8 mouse cellular contexts compared by ENCODE assay signal in genomic region chr8:72549314-72549892, GRCm38 (mm10). TPM values are rescaled to one million over a fixed set of nuclear protein-coding genes. Genes with fewer than 3 reads are reported as not detected.
DNase-seq lines count a peak whose midpoint lies in the region; ATAC-seq and TF ChIP-seq lines count a peak whose summit lies in the region.

No protein-coding gene starts in this region.

- H3K4me1 ChIP-seq in kidney, embryonic 14.5 days (ENCODE audit: control insufficient read depth, insufficient read depth, low read length), result peaks cover 16% of the 10 kb centered on the region; the same call in 1 of the 2 replicates
- H3K4me1 ChIP-seq in lung, embryonic 14.5 days (ENCODE audit: insufficient read depth), result no peaks in the 10 kb centered on the region

- 14% methylated on average over 5 of the region's 5 CpGs for WGBS in kidney, embryonic 14.5 days
- 5% methylated on average over 5 of the region's 5 CpGs for WGBS in lung, embryonic 14.5 days

- ATAC-seq in kidney, embryonic 14.5 days (ENCODE audit: low FRiP score, low TSS enrichment), result no peak
- no peak for ATAC-seq in lung, embryonic 14.5 days (ENCODE audit: insufficient read depth)
- ATAC-seq in CD4-positive, CD25-positive, alpha-beta regulatory T cell, adult 4 months, result no peak

- intact Hi-C loops in heart, postnatal 10 days (cut with DNase I), result loop anchor here (5.0 kb wide), 1 partner anchor 127 kb away; the partner anchor contains the start of gene Eps15l1

- no peak for DNase-seq in kidney, postnatal 14 days
- peak; percentile 54 for DNase-seq in brain, embryonic 14.5 days (ENCODE audit: low read depth)
- peak; percentile 35 to 49 for DNase-seq in heart, postnatal 10 days
- DNase-seq in lung, embryonic 14.5 days, result peak; percentile 88
- DNase-seq in cerebellum, adult 8-10 months, result no peak
- no peak for DNase-seq in layer of hippocampus, adult 9-11 months

- peak overlapping the region; percentile 81; the same call in 1 of the 2 replicates for H3K9ac ChIP-seq in kidney, embryonic 14.5 days (ENCODE audit: low read depth, low read length)
- peak overlapping the region; percentile 61 for H3K9ac ChIP-seq in lung, embryonic 14.5 days

- H3K4me2 ChIP-seq in kidney, embryonic 14.5 days (replicated peaks; ENCODE audit: low read depth, low read length), result peak overlapping the region; percentile 73
- H3K4me2 ChIP-seq in lung, embryonic 14.5 days, result peak overlapping the region; percentile 72

- no peak for TF ChIP-seq CTCF in brain, embryonic 14.5 days (IDR thresholded peaks at IDR 0.05; ENCODE audit: borderline replicate concordance, extremely low read depth, insufficient read depth, insufficient read length)
- no peak for TF ChIP-seq CTCF in lung, embryonic 14.5 days (IDR thresholded peaks at IDR 0.05; ENCODE audit: low read depth)

- no peak for TF ChIP-seq POLR2A in brain, embryonic 14.5 days (IDR thresholded peaks at IDR 0.05; ENCODE audit: borderline replicate concordance, extremely low read depth, insufficient read depth, insufficient read length, poor library complexity, severe bottlenecking)

- H3K36me3 ChIP-seq in kidney, embryonic 14.5 days (ENCODE audit: control insufficient read depth, insufficient read depth, low read length), result peaks cover 2% of the 10 kb centered on the region; the same call in 1 of the 2 replicates
- peaks cover 6% of the 10 kb centered on the region; the same call in 1 of the 2 replicates for H3K36me3 ChIP-seq in lung, embryonic 14.5 days (ENCODE audit: insufficient read depth)

- H3K27me3 ChIP-seq in kidney, embryonic 14.5 days (ENCODE audit: control insufficient read depth, insufficient read depth, low read length), result no peaks in the 10 kb centered on the region
- H3K27me3 ChIP-seq in lung, embryonic 14.5 days (ENCODE audit: insufficient read depth, low read length), result no peaks in the 10 kb centered on the region

- H3K27ac ChIP-seq in kidney, embryonic 14.5 days (ENCODE audit: low read depth, low read length), result peak overlapping the region; percentile 94
- peak overlapping the region; percentile 94; the same call in 1 of the 2 replicates for H3K27ac ChIP-seq in lung, embryonic 14.5 days (ENCODE audit: low read depth)

- H3K4me3 ChIP-seq in kidney, embryonic 14.5 days (ENCODE audit: low read length), result peak overlapping the region; percentile 98
- peak overlapping the region; percentile 98 for H3K4me3 ChIP-seq in lung, embryonic 14.5 days (ENCODE audit: low read depth, low read length)

- H3K9me3 ChIP-seq in kidney, embryonic 14.5 days (ENCODE audit: control insufficient read depth, low read length), result no peaks in the 10 kb centered on the region
- H3K9me3 ChIP-seq in lung, embryonic 14.5 days (ENCODE audit: low read depth, low read length), result no peaks in the 10 kb centered on the region

RNA-seq across cellular contexts. Expression of gene Med26, which starts 1.3 kb away (rescaled TPM):
- polyA plus RNA-seq in kidney, embryonic 14.5 days (2014; fragmentation: Nextera tagmentation; extraction: Ambion mirVana), result 11.1 and 15.8 TPM in 2 replicates
- 16.5 and 18.6 TPM in 2 replicates for polyA plus RNA-seq in brain, embryonic 14.5 days (2012; rRNA removed)
- 1 to 10 TPM; 9.3 to 9.9 TPM for total RNA-seq in heart, postnatal 10 days (2021)
- 16.7 and 17.5 TPM in 2 replicates for polyA plus RNA-seq in lung, embryonic 14.5 days (2014; fragmentation: Nextera tagmentation; extraction: Ambion mirVana)
- 1 to 10 TPM; 3.6 to 6.5 TPM for polyA plus RNA-seq in CD4-positive, CD25-positive, alpha-beta regulatory T cell, adult 4 months (2017; shearing (Covaris generic))

RNA-seq across cellular contexts. Expression of gene Smim7, which starts 21.5 kb away (rescaled TPM):
- 129 and 142 TPM in 2 replicates for polyA plus RNA-seq in kidney, embryonic 14.5 days (2014; fragmentation: Nextera tagmentation; extraction: Ambion mirVana)
- 82.4 and 87.4 TPM in 2 replicates for polyA plus RNA-seq in brain, embryonic 14.5 days (2012; rRNA removed)
- 100 to 1,000 TPM; 120 to 122 TPM for total RNA-seq in heart, postnatal 10 days (2021)
- 121 and 130 TPM in 2 replicates for polyA plus RNA-seq in lung, embryonic 14.5 days (2014; fragmentation: Nextera tagmentation; extraction: Ambion mirVana)
- polyA plus RNA-seq in CD4-positive, CD25-positive, alpha-beta regulatory T cell, adult 4 months (2017; shearing (Covaris generic)), result 10 to 100 TPM; 81.0 to 98.1 TPM

RNA-seq across cellular contexts. Expression of gene Tmem38a, which starts 22.5 kb away (rescaled TPM):
- polyA plus RNA-seq in kidney, embryonic 14.5 days (2014; fragmentation: Nextera tagmentation; extraction: Ambion mirVana), result 13.5 and 17.0 TPM in 2 replicates
- 28.9 and 32.6 TPM in 2 replicates for polyA plus RNA-seq in brain, embryonic 14.5 days (2012; rRNA removed)
- 100 to 1,000 TPM; 281 to 299 TPM for total RNA-seq in heart, postnatal 10 days (2021)
- 12.7 and 18.3 TPM in 2 replicates for polyA plus RNA-seq in lung, embryonic 14.5 days (2014; fragmentation: Nextera tagmentation; extraction: Ambion mirVana)
- polyA plus RNA-seq in CD4-positive, CD25-positive, alpha-beta regulatory T cell, adult 4 months (2017; shearing (Covaris generic)), result 1 to 10 TPM; 1.0 TPM

RNA-seq across cellular contexts. Expression of gene Slc35e1, which starts 57.0 kb away (rescaled TPM):
- 10.8 and 19.7 TPM in 2 replicates for polyA plus RNA-seq in kidney, embryonic 14.5 days (2014; fragmentation: Nextera tagmentation; extraction: Ambion mirVana)
- 41.3 and 43.8 TPM in 2 replicates for polyA plus RNA-seq in brain, embryonic 14.5 days (2012; rRNA removed)
- 10 to 100 TPM; 32.8 to 34.8 TPM for total RNA-seq in heart, postnatal 10 days (2021)
- 21.5 and 24.4 TPM in 2 replicates for polyA plus RNA-seq in lung, embryonic 14.5 days (2014; fragmentation: Nextera tagmentation; extraction: Ambion mirVana)
- 1 to 10 TPM; 6.9 to 8.8 TPM for polyA plus RNA-seq in CD4-positive, CD25-positive, alpha-beta regulatory T cell, adult 4 months (2017; shearing (Covaris generic))

Comparison
In these comparisons a context has a peak if more than half of its experiments do, and no peak if none do; other contexts are left out.
1. DNase-seq: peak in brain, embryonic 14.5 days (single experiment), heart, postnatal 10 days (2 of 2) and lung, embryonic 14.5 days (single experiment); none in kidney, postnatal 14 days (single experiment), cerebellum, adult 8-10 months (single experiment) and layer of hippocampus, adult 9-11 months (single experiment).